Mouse (Mus musculus): ENCODE data around the gene Klhl26.
"Not testable (repeated sequence)": the region's sequence is repeated elsewhere in the genome, so short reads cannot be mapped to it uniquely, and the experiment has no call there.

Gene Klhl26

GRCm38 (mm10) chr8:70476333-70477268 lies at the start of gene Klhl26:
Klhl26 (minus strand) TSS chr8:70476968.
- peak; percentile 95 for DNase-seq

- peak; percentile 98 for DNase-seq
These were observed 46.0 kb upstream of the Klhl26 start for GRCm38 (mm10) chr8:70522592-70523403.

DNA sequence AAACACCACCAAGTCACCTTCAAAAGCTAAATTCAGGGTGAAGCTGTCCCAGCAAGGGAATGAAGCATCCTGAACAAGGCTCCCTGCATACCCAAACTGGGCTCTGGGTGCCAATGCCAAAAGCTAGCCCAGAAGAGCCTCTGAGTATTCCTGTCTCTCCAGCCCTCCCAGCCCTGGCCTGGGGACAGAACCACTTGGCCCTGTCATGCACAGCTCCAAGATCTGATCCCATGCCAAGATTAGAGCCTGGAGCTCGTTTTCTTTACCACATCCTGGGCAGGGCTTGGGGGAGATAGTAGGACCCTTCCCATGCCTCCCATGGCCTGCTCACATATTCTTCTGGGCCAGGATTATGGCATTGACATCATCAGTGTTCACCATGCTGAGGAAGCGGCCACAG lies 42.8 kb upstream of the Klhl26 start:
- no peak for DNase-seq

DNA sequence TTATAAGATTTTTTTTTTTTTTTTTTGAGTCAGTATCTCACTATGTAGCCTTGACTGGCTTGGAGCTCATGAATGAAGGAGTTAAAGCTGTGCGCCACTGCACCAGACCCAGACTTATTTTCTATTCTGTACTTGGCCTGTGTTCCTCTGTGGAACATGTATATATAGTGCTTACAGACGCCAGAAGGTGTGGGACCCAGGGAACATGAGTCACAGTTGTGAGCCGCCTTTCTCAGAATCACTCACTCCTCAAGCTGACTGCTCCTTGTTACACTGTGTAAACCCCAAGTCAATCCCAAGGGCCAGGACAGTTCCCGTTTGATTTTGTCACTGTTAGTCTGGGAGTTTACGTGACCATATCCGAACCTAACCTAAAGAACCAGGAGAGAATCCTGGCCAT lies 42.3 kb upstream of the Klhl26 start:
- no peak for DNase-seq

DNA sequence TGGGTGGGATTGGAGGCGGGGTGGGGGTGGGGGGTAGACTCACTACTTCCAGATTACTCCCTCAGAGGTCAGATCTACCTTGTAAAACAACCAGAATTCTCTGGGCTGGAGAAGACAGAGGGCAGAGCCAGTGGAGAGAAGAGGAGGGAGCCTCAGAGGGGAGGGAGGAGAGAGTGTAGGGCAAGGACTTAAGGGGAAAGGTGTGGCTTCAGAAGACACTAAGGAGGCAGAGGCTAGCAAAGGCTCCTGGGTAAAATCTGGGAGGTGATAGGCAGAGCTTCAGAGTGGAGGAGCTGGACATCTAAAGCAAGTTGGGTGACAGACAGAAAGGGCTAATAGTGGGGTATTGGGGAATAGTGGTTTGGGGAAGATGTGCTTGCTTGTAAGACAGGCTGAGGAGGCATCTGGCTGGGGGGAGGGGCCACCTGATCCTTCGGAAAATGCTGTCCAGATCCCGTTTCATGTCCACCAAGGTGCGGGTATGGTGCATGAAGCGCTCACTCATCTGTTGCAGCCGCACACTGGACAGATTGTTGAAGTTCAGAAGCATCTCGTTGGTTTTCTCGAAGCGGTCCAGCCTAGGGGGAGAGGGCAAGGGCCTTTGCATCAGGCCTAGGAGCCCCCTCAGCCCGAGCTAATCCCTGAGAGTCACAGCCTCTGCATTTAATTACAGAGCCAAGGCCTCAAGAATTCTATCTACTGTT lies 41.3 kb upstream of the Klhl26 start:
- DNase-seq: no peak

- no peak for DNase-seq
These were observed 36.7 kb upstream of the Klhl26 start for GRCm38 (mm10) chr8:70513441-70513840.

DNA sequence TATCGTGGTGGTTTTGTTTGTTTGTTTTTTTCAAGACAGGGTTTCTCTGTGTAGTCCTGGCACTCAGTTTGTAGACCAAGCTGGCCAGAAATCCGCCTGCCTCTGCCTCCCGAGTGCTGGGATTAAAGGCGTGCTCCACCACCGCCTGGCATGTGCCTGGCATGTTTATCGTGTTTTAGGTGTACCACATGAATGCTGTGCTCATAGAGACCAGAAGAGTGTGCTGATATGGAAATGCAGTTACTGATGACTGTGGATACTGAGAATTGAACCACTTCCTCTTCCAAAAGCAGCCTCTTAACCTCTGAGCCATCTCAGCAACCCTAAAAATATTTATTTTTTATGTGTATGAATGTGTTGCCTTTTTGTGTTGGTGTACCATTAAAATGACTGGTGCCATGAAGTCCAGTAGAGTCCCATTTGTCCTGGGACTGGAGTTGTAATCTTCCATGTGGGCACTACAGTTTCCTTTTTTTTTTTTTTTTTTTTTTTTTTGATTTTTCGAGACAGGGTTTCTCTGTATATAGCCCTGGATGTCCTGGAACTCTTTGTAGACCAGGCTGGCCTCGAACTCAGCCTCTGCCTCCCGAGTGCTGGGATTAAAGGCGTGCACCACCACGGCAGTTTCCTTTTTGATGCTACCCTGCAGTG lies 35.6 kb upstream of the Klhl26 start:
- DNase-seq: no peak

DNA sequence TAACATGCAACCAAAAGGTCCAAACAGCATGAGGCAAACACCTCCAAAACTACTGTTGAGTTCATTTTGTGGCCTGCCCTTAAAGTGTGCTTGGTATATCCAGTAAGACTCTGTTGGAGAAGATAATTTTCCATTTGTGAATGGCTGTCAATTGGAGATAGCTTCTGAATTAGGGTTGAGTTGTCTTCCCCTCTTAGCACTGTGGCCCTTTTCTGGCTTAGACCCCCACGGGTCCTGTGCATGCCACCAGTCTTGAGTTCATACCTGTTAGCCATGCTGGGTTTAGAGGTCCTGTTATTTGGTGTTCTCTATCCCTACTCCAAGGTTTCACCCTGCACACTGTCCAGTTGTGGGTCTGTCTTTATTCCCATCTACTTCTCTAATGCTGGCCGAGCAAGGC lies 35.0 kb upstream of the Klhl26 start:
- no peak for DNase-seq

DNA sequence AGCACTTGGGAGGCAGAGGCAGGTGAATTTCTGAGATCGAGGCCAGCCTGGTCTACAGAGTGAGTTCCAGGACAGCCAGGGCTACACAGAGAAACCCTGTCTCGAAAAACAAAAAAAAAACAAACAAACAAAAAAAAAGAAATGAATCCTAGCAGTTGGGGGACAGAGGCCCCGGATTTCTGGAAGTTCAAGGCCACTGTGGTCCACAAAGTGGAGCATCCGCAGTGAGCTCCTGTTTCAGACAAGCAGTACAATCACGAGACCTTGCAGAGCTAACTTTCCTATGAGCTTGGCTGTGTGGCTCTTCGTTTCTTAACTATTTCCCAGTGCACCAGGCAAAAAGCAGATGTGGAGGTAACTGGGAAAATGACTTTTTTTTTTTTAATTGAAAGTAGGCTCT lies 34.4 kb upstream of the Klhl26 start:
- DNase-seq: not testable (repeated sequence)

DNA sequence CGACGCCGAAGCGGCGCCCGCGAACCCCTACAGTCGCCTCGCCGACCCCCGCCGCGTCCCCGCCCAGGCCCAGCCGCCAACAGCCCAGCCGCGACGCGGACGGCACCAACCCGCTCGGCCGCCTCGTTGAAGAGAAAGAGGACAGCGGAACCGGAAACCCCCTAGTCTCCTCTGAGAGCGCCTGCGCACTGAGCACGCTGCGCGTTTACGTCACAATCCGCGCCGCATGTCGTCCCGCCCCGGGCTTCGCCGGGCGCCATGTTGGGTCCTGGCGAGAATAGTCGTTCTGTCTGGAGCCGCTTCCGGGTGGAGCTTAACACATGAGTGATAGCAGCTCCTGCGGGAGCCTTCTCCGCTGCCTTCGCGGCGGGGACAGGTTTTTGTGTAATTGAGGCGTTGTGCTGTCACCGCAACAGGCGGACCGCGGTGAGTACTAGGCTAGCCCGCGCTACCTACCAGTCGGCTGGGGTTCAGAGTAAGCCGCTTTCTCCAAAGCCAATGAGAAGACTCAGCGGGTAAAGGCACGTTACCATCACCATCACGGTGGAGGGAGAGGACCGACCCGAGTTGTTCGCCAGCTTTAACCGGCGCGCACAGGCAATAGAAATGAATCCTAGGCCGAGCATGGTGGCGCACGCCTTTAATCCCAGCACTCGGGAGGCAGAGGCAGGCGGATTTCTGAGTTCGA lies 33.6 kb upstream of the Klhl26 start, which contains the start of gene Uba52:
TSS of gene Uba52 (minus strand) at position 574 of the 688 bp plus-strand sequence.
- peak; percentile 99 for DNase-seq

GRCm38 (mm10) chr8:70509281-70509952 lies 32.6 kb upstream of the Klhl26 start:
- DNase-seq: no peak

DNA sequence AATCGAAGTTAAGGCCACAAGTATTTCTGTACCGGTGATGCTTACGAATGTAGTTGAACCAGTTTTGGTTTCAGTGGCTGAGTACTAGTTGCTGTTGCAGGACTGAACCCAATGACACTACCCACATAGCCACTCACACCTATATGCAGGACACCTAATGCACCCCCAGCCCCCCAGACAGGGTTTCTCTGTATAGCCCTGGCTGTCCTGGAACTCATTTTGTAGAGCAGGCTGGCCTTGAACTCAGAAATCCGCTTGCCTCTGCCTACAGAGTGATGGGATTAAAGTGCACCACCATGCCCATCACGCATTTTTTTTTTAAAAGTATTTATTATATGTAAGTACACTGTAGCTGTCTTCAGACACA lies 30.2 kb upstream of the Klhl26 start:
- DNase-seq: no peak

GRCm38 (mm10) chr8:70506328-70507026 lies 29.7 kb upstream of the Klhl26 start, which contains the start of gene Rex1bd:
Rex1bd (minus strand) TSS chr8:70506752.
- peak; percentile 97 for DNase-seq

GRCm38 (mm10) chr8:70505698-70506327 lies 29.0 kb upstream of the Klhl26 start:
- DNase-seq: no peak

GRCm38 (mm10) chr8:70504851-70505250 lies 28.1 kb upstream of the Klhl26 start:
- DNase-seq: peak; percentile 88

- no peak for DNase-seq
These were observed 27.5 kb upstream of the Klhl26 start for GRCm38 (mm10) chr8:70504291-70504716.

DNA sequence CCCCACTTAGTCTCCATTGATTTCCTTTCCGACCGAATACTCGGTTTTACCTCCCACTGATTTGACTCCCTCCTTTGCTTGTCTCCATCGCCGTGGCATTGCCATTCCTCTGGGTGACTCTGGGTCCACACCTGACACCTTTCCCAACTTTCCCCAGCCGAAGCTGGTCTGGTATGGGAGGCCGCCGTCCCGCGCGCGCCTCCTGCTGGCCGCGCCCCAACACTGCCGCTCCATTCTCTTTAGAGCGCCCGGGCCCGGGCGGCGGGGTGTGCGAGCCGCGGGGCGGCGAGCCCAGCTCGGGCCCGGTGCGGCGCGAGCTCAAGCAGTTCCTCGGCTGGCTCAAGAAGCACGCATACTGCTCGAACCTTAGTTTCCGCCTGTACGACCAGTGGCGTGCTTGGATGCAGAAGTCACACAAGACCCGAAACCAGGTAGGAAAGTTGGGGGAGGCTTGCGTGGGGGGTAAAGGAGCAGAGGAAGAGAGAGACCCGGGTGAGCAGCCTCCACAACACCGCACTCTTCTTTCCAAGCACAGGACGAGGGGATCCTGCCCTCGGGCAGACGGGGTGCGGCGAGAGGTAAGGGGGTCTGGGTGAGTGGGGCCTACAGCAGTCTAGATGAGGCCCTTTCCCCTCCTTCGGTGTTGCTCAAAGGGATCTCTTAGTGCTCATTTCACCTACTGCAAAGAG lies 26.4 kb upstream of the Klhl26 start:
- peak; percentile 77 for DNase-seq

- DNase-seq: no peak
These were observed 25.8 kb upstream of the Klhl26 start for GRCm38 (mm10) chr8:70502540-70502939.

- no peak for DNase-seq
These were observed 25.2 kb upstream of the Klhl26 start for GRCm38 (mm10) chr8:70501820-70502529.
